Mouse (Mus musculus): Measurements from ENCODE around the gene Pmepa1. TPM values are rescaled to one million over a fixed set of nuclear protein-coding genes. Genes with fewer than 3 reads are reported as not detected.

Pmepa1 gene
- polyA plus RNA-seq, 1 experiment from 2014 or later: 12.0 TPM

DNA sequence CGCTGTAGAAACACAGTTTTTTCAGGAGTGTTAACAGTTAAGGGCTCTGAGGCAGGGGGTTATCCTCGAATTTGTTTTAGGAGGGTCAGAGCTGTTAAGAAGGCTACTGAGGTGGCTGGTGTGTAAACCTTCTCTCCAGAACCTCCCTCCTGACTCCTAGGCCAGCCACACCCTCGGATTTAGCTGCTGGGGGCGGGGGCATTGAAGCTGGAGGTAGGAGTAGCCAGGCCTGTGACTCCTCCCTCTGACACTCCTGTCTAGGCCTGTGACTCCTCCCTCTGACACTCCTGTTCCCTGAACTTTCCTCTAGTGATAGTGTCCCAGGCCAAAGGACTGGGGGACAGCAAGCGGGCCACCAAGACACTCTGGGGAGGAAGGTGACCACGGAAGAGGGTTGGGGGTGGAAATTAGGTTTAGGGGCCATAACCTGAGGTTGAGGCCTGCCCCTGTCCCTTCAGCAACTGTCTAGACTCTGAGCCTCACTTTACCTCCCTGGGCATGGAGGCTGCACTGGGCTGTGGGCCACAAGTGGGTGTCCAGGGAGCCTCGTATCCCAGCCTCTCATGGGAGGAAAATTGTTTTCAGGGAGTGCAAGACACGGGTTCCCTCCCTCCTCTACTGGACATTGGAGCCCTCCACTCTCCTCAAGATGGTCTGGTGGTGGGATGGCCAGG, 89.0 kb downstream of the Pmepa1 start:
- ATAC-seq (replicated peaks; ENCODE audit: low FRiP score, low TSS enrichment, low read depth) (0 out of 2 replicates have a peak, but pooled peaks have one; percentile 26), DNase-seq (ENCODE audit: low spot score) (peak; percentile 57)
- no peak overlapping the region for H3K27ac ChIP-seq (ENCODE audit: low read depth)
- H3K27me3 ChIP-seq (replicated peaks; ENCODE audit: control insufficient read depth, insufficient read depth, low read length): no peaks in the 10 kb centered on the region; the same call in 1 of the 2 replicates
- 41% methylated on average over 8 of the region's 8 CpGs for WGBS
- peaks cover 7% of the 10 kb centered on the region; the same call in 1 of the 2 replicates for H3K4me1 ChIP-seq (replicated peaks; ENCODE audit: control insufficient read depth, insufficient read depth, low read length)
- H3K9ac ChIP-seq (ENCODE audit: low read length): no peak overlapping the region
- H3K9me3 ChIP-seq (ENCODE audit: control insufficient read depth, low read length): no peaks in the 10 kb centered on the region
- H3K4me2 ChIP-seq (ENCODE audit: low read length): no peak overlapping the region
- no peak overlapping the region for H3K4me3 ChIP-seq (ENCODE audit: low read depth, low read length)
- no peaks in the 10 kb centered on the region for H3K36me3 ChIP-seq (ENCODE audit: control insufficient read depth, insufficient read depth, low read length)

- Histone ChIP-seq H3K36me3 (ENCODE audit: control insufficient read depth, insufficient read depth, low read length) (no peaks in the 10 kb centered on the region), H3K9ac (ENCODE audit: low read length) (no peak overlapping the region), H3K27me3 (replicated peaks; ENCODE audit: control insufficient read depth, insufficient read depth, low read length) (no peaks in the 10 kb centered on the region; the same call in 1 of the 2 replicates), H3K4me2 (ENCODE audit: low read length) (no peak overlapping the region), H3K4me1 (replicated peaks; ENCODE audit: control insufficient read depth, insufficient read depth, low read length) (peaks cover 7% of the 10 kb centered on the region; the same call in 1 of the 2 replicates), H3K4me3 (ENCODE audit: low read depth, low read length) (no peak overlapping the region), H3K27ac (ENCODE audit: low read depth) (no peak overlapping the region), H3K9me3 (ENCODE audit: control insufficient read depth, low read length) (no peaks in the 10 kb centered on the region)
- peak; percentile 97 for DNase-seq (ENCODE audit: low spot score)
- WGBS: 31% methylated on average over 26 of the region's 26 CpGs
- peak; percentile 61 for ATAC-seq (replicated peaks; ENCODE audit: low FRiP score, low TSS enrichment, low read depth)
Measured at GRCm38 (mm10) chr2:173186047-173186943, 90.0 kb downstream of the Pmepa1 start.

DNA sequence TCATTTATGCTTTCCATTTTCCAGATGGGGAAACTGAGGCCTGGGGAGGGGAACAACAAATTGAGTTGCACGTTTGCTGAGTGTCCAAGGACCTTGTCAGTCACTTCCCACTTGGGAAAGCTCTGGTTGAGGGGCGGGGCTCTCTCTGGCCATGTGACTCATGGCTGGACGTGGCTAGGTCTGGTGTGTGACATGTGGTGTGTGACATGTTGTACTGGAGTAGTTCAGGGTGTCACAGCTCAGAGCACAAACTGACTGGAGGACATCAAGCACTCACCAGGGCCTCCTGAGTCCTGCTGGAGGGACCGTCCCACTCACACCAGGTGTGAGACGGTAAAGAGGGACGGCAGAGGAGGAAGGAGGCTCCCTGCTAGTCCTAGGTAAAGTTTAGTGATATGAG, 91.1 kb downstream of the Pmepa1 start:
- no peak overlapping the region for H3K9ac ChIP-seq (ENCODE audit: low read length)
- H3K27ac ChIP-seq (ENCODE audit: low read depth): no peak overlapping the region
- ATAC-seq (replicated peaks; ENCODE audit: low FRiP score, low TSS enrichment, low read depth): no peak
- H3K27me3 ChIP-seq (replicated peaks; ENCODE audit: control insufficient read depth, insufficient read depth, low read length): no peaks in the 10 kb centered on the region; the same call in 1 of the 2 replicates
- no peak overlapping the region for H3K4me2 ChIP-seq (ENCODE audit: low read length)
- no peak overlapping the region for H3K4me3 ChIP-seq (ENCODE audit: low read depth, low read length)
- 73% methylated on average over 6 of the region's 6 CpGs for WGBS
- H3K4me1 ChIP-seq (replicated peaks; ENCODE audit: control insufficient read depth, insufficient read depth, low read length): peaks cover 7% of the 10 kb centered on the region; the same call in 1 of the 2 replicates
- H3K9me3 ChIP-seq (ENCODE audit: control insufficient read depth, low read length): no peaks in the 10 kb centered on the region
- H3K36me3 ChIP-seq (ENCODE audit: control insufficient read depth, insufficient read depth, low read length): no peaks in the 10 kb centered on the region
- DNase-seq (ENCODE audit: low spot score): no peak

DNA sequence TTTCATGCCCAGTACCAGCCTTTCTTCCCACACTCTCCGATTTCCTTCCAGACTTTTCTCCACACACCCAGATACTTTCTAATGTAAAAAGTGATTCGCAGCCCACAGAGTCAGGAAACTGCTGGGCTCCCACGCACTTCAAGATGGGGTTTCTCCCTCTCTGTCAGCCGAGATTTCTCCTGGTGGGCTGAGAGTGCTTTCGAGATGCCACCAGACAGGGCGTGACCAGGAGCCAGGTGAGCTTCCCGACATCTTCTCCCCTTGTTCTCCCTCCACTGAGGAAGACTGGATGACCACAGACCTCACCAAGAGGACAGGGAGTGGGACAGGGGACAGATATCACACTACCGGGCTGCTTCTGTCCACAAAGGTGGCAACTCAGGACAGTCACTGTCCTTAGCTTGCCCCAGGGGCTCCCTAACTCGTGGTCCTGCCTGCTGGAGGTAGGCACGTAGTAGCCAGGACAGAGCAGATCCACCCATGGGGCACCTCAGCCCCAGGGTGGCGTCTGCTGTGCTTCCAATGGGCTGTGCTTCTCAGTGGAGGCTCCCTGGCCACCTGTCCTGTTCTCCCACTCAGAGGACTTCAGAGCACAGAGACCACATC, 91.8 kb downstream of the Pmepa1 start:
- Histone ChIP-seq H3K9me3 (ENCODE audit: control insufficient read depth, low read length) (no peaks in the 10 kb centered on the region), H3K9ac (ENCODE audit: low read length) (no peak overlapping the region), H3K27ac (ENCODE audit: low read depth) (no peak overlapping the region), H3K36me3 (ENCODE audit: control insufficient read depth, insufficient read depth, low read length) (no peaks in the 10 kb centered on the region), H3K4me2 (ENCODE audit: low read length) (no peak overlapping the region), H3K4me1 (replicated peaks; ENCODE audit: control insufficient read depth, insufficient read depth, low read length) (peaks cover 7% of the 10 kb centered on the region; the same call in 1 of the 2 replicates), H3K4me3 (ENCODE audit: low read depth, low read length) (no peak overlapping the region), H3K27me3 (replicated peaks; ENCODE audit: control insufficient read depth, insufficient read depth, low read length) (no peaks in the 10 kb centered on the region; the same call in 1 of the 2 replicates)
- DNase-seq (ENCODE audit: low spot score) (peak; percentile 59), ATAC-seq (replicated peaks; ENCODE audit: low FRiP score, low TSS enrichment, low read depth) (no peak)
- 55% methylated on average over 11 of the region's 11 CpGs for WGBS

DNA sequence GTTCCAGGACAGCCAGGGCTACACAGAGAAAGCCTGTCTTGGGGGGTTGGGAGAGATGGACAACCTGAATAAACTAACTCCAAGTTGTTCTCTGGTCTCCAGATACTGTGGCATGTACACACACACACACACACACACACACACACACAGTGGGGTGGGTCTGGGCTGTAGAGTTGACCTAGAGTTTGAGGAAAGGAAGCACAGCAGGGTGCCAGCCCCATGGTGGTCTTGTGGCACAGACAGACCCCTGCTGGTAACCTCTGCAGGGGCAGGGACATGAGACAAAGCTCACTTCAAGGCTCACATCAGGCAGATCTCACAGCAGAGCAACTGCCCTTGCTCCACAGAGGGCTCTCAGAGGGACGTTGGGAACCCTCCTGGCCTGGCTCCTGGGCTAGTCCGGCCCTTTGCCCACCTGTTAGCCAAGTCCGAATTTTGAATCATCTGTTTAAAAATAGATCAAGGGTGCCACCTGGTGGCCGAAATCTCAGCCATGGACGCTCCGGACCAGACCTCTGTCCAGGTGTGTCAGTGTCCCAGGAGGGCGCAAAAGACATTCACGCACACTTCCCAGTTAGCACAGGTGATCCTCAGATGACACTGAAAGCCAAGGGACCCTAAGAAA, 92.4 kb downstream of the Pmepa1 start:
- no peaks in the 10 kb centered on the region for H3K9me3 ChIP-seq (ENCODE audit: control insufficient read depth, low read length)
- peaks cover 7% of the 10 kb centered on the region; the same call in 1 of the 2 replicates for H3K4me1 ChIP-seq (replicated peaks; ENCODE audit: control insufficient read depth, insufficient read depth, low read length)
- peak; percentile 94 for DNase-seq (ENCODE audit: low spot score)
- no peaks in the 10 kb centered on the region for H3K36me3 ChIP-seq (ENCODE audit: control insufficient read depth, insufficient read depth, low read length)
- H3K27ac ChIP-seq (ENCODE audit: low read depth): no peak overlapping the region
- no peaks in the 10 kb centered on the region; the same call in 1 of the 2 replicates for H3K27me3 ChIP-seq (replicated peaks; ENCODE audit: control insufficient read depth, insufficient read depth, low read length)
- no peak overlapping the region for H3K9ac ChIP-seq (ENCODE audit: low read length)
- no peak overlapping the region for H3K4me3 ChIP-seq (ENCODE audit: low read depth, low read length)
- no peak overlapping the region for H3K4me2 ChIP-seq (ENCODE audit: low read length)
- ATAC-seq (replicated peaks; ENCODE audit: low FRiP score, low TSS enrichment, low read depth): peak; percentile 22; the same call in 1 of the 2 replicates
- WGBS: 6% methylated on average over 8 of the region's 8 CpGs

DNA sequence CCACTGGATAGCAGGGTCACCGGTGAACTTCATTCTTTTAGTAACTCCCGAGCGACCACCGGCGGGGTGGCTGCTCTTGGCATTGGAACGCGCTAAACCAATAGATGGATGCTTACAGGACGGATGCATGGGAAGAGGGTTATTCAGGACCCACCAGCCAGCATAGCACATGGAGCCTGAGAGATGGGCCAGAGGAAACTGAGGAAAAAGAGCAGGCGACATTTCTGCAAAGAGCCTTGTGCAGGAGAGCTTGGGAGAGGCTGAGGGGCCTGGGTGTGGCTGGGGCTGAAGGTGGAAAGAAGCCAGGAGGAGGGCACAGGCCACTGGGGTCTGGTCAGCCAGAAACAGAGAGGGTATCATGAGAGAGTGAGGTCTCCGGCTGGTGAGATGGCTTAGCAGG, 93.0 kb downstream of the Pmepa1 start:
- 90% methylated on average over 10 of the region's 10 CpGs for WGBS
- Histone ChIP-seq H3K9ac (ENCODE audit: low read length) (no peak overlapping the region), H3K9me3 (ENCODE audit: control insufficient read depth, low read length) (no peaks in the 10 kb centered on the region), H3K4me3 (ENCODE audit: low read depth, low read length) (no peak overlapping the region), H3K36me3 (ENCODE audit: control insufficient read depth, insufficient read depth, low read length) (no peaks in the 10 kb centered on the region), H3K27me3 (replicated peaks; ENCODE audit: control insufficient read depth, insufficient read depth, low read length) (no peaks in the 10 kb centered on the region; the same call in 1 of the 2 replicates), H3K27ac (ENCODE audit: low read depth) (no peak overlapping the region), H3K4me2 (ENCODE audit: low read length) (no peak overlapping the region), H3K4me1 (replicated peaks; ENCODE audit: control insufficient read depth, insufficient read depth, low read length) (peaks cover 7% of the 10 kb centered on the region; the same call in 1 of the 2 replicates)
- DNase-seq (ENCODE audit: low spot score): peak; percentile 49
- ATAC-seq (replicated peaks; ENCODE audit: low FRiP score, low TSS enrichment, low read depth): no peak

GRCm38 (mm10) chr2:173182796-173183195, 93.5 kb downstream of the Pmepa1 start:
- H3K9ac ChIP-seq (ENCODE audit: low read length): no peak overlapping the region
- WGBS: 85% methylated on average over 7 of the region's 7 CpGs

DNA sequence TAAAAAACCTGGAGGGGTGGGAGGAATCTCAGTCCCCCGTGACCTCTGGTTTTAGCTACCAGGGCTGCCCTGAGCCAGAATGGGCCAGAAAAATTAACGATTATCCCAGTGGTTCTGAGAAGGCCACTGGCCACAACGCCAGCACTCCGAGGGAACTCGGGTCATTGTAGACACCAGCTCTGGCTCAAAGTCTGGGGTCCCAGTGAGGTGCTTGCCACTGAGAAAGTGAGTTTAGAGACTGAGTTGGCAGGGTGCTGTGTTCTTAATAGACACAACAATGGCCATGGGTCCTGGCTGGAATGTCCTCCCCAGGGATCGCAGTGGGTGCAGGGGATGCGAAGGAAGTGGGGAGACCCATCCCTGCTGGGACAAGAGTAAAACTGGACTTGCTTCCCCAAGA, 94.4 kb downstream of the Pmepa1 start:
- Histone ChIP-seq H3K4me2 (ENCODE audit: low read length) (no peak overlapping the region), H3K27ac (ENCODE audit: low read depth) (no peak overlapping the region), H3K27me3 (replicated peaks; ENCODE audit: control insufficient read depth, insufficient read depth, low read length) (no peaks in the 10 kb centered on the region; the same call in 1 of the 2 replicates), H3K9ac (ENCODE audit: low read length) (no peak overlapping the region), H3K4me1 (replicated peaks; ENCODE audit: control insufficient read depth, insufficient read depth, low read length) (peaks cover 3% of the 10 kb centered on the region; the same call in 1 of the 2 replicates), H3K9me3 (ENCODE audit: control insufficient read depth, low read length) (no peaks in the 10 kb centered on the region), H3K4me3 (ENCODE audit: low read depth, low read length) (no peak overlapping the region), H3K36me3 (ENCODE audit: control insufficient read depth, insufficient read depth, low read length) (no peaks in the 10 kb centered on the region)
- no peak for DNase-seq (ENCODE audit: low spot score)
- 82% methylated on average over 7 of the region's 7 CpGs for WGBS
- no peak for ATAC-seq (replicated peaks; ENCODE audit: low FRiP score, low TSS enrichment, low read depth)

More at GRCm38 (mm10) chr2:173182796-173183195, 93.5 kb downstream of the Pmepa1 start:
- H3K4me1 ChIP-seq (replicated peaks; ENCODE audit: control insufficient read depth, insufficient read depth, low read length): peaks cover 7% of the 10 kb centered on the region; the same call in 1 of the 2 replicates
- ATAC-seq (replicated peaks; ENCODE audit: low FRiP score, low TSS enrichment, low read depth) (no peak), DNase-seq (ENCODE audit: low spot score) (peak; percentile 49)
- no peak overlapping the region for H3K4me2 ChIP-seq (ENCODE audit: low read length)
- H3K4me3 ChIP-seq (ENCODE audit: low read depth, low read length): no peak overlapping the region
- H3K9me3 ChIP-seq (ENCODE audit: control insufficient read depth, low read length): no peaks in the 10 kb centered on the region
- no peak overlapping the region for H3K27ac ChIP-seq (ENCODE audit: low read depth)
- no peaks in the 10 kb centered on the region; the same call in 1 of the 2 replicates for H3K27me3 ChIP-seq (replicated peaks; ENCODE audit: control insufficient read depth, insufficient read depth, low read length)
- H3K36me3 ChIP-seq (ENCODE audit: control insufficient read depth, insufficient read depth, low read length): no peaks in the 10 kb centered on the region
